Mouse (Mus musculus): ENCODE measurements at regions not wholly inside any gene's neighbourhood (a gene's known extent, or its start where the extent isn't known, plus 50 kb on each side); places are given as distances from the start of the nearest gene placed in this dataset.
"Not testable (repeated sequence)": the region's sequence is repeated elsewhere in the genome, so short reads cannot be mapped to it uniquely, and the experiment has no call there.

GRCm38 (mm10) chr7:113705929-113706328 is 59.9 kb upstream of the Spon1 start:
- DNase-seq, result no peak

DNA sequence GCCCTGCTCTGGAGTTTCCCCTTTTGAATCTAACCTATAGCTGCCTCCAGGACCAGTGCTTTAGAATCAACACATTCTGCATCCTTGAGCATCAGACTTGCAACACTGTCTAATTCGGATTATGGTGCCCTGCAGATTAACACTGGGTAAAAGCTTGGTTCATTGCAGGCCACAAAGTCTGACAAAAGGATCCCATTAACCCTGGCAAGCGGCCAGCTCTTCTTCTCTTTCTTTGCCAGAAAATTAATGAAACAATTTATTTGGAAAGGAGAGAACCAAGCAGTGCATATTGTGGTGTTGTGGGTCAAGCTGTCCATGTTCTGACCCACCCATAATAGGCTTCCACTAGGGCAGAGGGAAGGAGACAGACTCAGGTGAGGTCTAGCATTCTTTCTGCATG is 58.2 kb upstream of the Spon1 start:
- no peak for DNase-seq

DNA sequence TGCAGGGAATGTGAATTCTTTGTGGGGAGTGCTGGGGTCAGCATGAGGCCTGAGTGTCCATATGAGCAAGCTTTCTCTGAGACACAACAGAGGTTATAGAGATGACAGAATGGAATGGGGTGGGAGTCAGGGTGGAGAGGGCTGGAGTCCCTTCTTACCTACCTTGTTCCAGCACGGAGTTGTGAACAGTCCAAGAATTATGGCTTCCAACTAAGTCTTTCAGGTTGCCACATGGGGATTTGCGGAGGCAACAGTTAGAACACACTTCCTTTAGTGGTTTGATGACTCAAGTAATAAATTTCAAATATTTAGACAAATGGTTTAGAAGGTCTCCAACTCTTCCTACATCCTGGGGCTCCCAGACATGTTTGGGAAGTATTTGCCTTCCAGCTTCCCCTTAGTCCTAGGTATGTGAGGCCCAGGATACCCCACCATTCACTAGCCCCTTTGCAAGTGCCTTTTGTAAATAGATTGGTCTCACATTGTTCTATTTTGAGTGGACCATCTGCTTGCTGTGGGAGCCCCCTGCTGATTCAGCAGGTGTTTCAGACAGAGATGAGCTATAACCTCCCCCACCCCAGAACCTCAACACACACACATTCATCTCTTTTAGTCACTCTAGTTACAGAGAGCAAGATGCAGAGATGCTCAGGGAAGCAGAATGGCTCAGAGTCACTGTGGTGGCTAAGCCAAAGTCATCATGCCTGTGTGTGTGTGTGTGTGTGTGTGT is 55.1 kb upstream of the Spon1 start:
- no peak for DNase-seq

DNA sequence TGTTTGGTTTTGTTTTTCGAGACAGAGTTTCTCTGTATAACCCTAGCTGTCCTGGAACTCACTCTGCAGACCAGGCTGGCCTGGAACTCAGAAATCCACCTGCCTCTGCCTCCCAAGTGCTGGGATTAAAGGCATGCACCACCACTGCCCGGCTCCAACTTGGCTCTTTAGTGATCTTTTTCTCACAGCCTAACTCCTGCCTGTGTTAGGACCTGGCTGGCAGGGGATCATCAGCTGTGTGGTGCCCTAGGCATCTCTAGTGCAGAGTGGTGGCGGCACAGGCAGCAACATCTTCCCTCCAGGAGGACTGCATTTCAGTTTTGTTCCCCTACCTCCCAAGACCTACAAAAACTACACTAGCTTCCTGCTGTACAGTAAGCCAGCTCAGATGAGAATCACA is 54.4 kb upstream of the Spon1 start:
- not testable (repeated sequence) for DNase-seq
